Mouse (Mus musculus): Measurements from ENCODE around the gene Cdca5.
"Not testable (repeated sequence)": the region's sequence is repeated elsewhere in the genome, so short reads cannot be mapped to it uniquely, and the experiment has no call there.

Gene Cdca5

GRCm38 (mm10) chr19:6104476-6104875 is 19.7 kb downstream of the Cdca5 start:
- in situ Hi-C loops (cut with MboI): no loop called here

GRCm38 (mm10) chr19:6105586-6105985 is 20.8 kb downstream of the Cdca5 start, which contains the start of gene Naaladl1:
Naaladl1 (plus strand) TSS chr19:6105782.
- in situ Hi-C loops (cut with MboI): no loop called here

GRCm38 (mm10) chr19:6113116-6113515 is 28.3 kb downstream of the Cdca5 start:
- in situ Hi-C loops (cut with MboI): no loop called here

- in situ Hi-C loops (cut with MboI): no loop called here
Observed at GRCm38 (mm10) chr19:6116113-6116850, 31.5 kb downstream of the Cdca5 start.

GRCm38 (mm10) chr19:6117346-6117985 is 32.7 kb downstream of the Cdca5 start:
- in situ Hi-C loops (cut with MboI): no loop called here

GRCm38 (mm10) chr19:6117986-6118676 is 33.3 kb downstream of the Cdca5 start, which contains the start of gene Sac3d1:
Sac3d1 (minus strand) TSS chr19:6118650.
- in situ Hi-C loops (cut with MboI): no loop called here

GRCm38 (mm10) chr19:6118677-6119185 is 33.9 kb downstream of the Cdca5 start:
- in situ Hi-C loops (cut with MboI): no loop called here

GRCm38 (mm10) chr19:6121761-6122160 is 37.0 kb downstream of the Cdca5 start:
- in situ Hi-C loops (cut with MboI): loop anchor here (10.0 kb wide), 1 partner anchor 157 kb away; the partner anchor contains the start of gene Pola2

- in situ Hi-C loops (cut with MboI): loop anchor here (10.0 kb wide), 1 partner anchor 159 kb away; the partner anchor contains the start of gene Pola2
Observed at GRCm38 (mm10) chr19:6123330-6123729, 38.5 kb downstream of the Cdca5 start.

- in situ Hi-C loops (cut with MboI): loop anchor here (10.0 kb wide), 1 partner anchor 160 kb away; the partner anchor contains the start of gene Pola2
Observed at GRCm38 (mm10) chr19:6124898-6125297, 40.1 kb downstream of the Cdca5 start.

GRCm38 (mm10) chr19:6126289-6126688 is 41.5 kb downstream of the Cdca5 start:
- in situ Hi-C loops (cut with MboI): loop anchor here (10.0 kb wide), 1 partner anchor 161 kb away; the partner anchor contains the start of gene Pola2

GRCm38 (mm10) chr19:6126789-6127580 is 42.2 kb downstream of the Cdca5 start:
- in situ Hi-C loops (cut with MboI): loop anchor here (10.0 kb wide), 1 partner anchor 162 kb away; the partner anchor contains the start of gene Pola2

GRCm38 (mm10) chr19:6127760-6128341 is 43.1 kb downstream of the Cdca5 start, which contains the start of gene Snx15:
Snx15 (minus strand) TSS chr19:6128304.
- in situ Hi-C loops (cut with MboI): loop anchor here (10.0 kb wide), 1 partner anchor 163 kb away; the partner anchor contains the start of gene Pola2

GRCm38 (mm10) chr19:6130414-6131128 is 45.8 kb downstream of the Cdca5 start:
- in situ Hi-C loops (cut with MboI): not testable (repeated sequence)

GRCm38 (mm10) chr19:6132171-6132827 is 47.5 kb downstream of the Cdca5 start:
- in situ Hi-C loops (cut with MboI): no loop called here

- in situ Hi-C loops (cut with MboI): not testable (repeated sequence)
Observed at GRCm38 (mm10) chr19:6133197-6133596, 48.4 kb downstream of the Cdca5 start.

GRCm38 (mm10) chr19:6136397-6136796 is 51.6 kb downstream of the Cdca5 start:
- in situ Hi-C loops (cut with MboI): no loop called here

- in situ Hi-C loops (cut with MboI): no loop called here
Observed at GRCm38 (mm10) chr19:6139701-6140100, 54.9 kb downstream of the Cdca5 start.

- in situ Hi-C loops (cut with MboI): no loop called here
Observed at GRCm38 (mm10) chr19:6140374-6140677, 55.5 kb downstream of the Cdca5 start.

Measured in mature B cell (primary cell).